Mouse (Mus musculus) stomach, embryonic 15.5 days (tissue): Measurements from ENCODE around the gene Gtf2i. TPM values are rescaled to one million over a fixed set of nuclear protein-coding genes. Genes with fewer than 3 reads are reported as not detected.

Experiments
- ATAC-seq: fragments of 200-750 bp; cut with Nextera tagmentation; 2 replicates; pipeline ENCODE4 v1.8.0; 2017; ENCODE audit warnings: low read depth, moderate number of reproducible peaks, moderate TSS enrichment; ENCODE audit not compliant: insufficient read depth, low FRiP score
- H3K27ac ChIP-seq: fragments of 300-500 bp; sonication (generic); 2 replicates; pipeline ENCODE4 v1.5.1; 2015; ENCODE audit warnings: mild to moderate bottlenecking, inconsistent platforms
- H3K27me3 ChIP-seq: fragments of 300-500 bp; sonication (generic); replicated peaks from 2 replicates; pipeline ENCODE4 v1.6.1; 2015; ENCODE audit warnings: inconsistent platforms
- H3K36me3 ChIP-seq: fragments of 300-500 bp; sonication (generic); 2 replicates; pipeline ENCODE4 v1.6.1; 2015; ENCODE audit warnings: inconsistent platforms
- H3K4me1 ChIP-seq: fragments of 300-500 bp; sonication (generic); 2 replicates; pipeline ENCODE4 v1.6.1; 2015; ENCODE audit warnings: inconsistent platforms
- H3K4me2 ChIP-seq: fragments of 300-500 bp; sonication (generic); 2 replicates; pipeline ENCODE4 v1.6.1; 2015; ENCODE audit warnings: mild to moderate bottlenecking, inconsistent platforms
- H3K4me3 ChIP-seq: fragments of 300-500 bp; sonication (generic); replicated peaks from 2 replicates; pipeline ENCODE4 v1.5.1; 2015; ENCODE audit warnings: inconsistent platforms
- H3K9ac ChIP-seq: fragments of 300-500 bp; sonication (generic); 2 replicates; pipeline ENCODE4 v1.6.1; 2015; ENCODE audit warnings: inconsistent platforms
- H3K9me3 ChIP-seq: fragments of 300-500 bp; sonication (generic); 2 replicates; pipeline ENCODE4 v1.6.1; 2016; ENCODE audit warnings: inconsistent platforms
- WGBS: fragments of 180-500 bp; shearing (Covaris S2); methylation state at CpG from one replicate; pipeline ENCODE4 v1.1.7; 2015; 5-methylcytosine and 5-hydroxymethylcytosine counted together
- microRNA-seq: library from miRNA; unstranded; fragments of <30 nt; microRNA quantifications from one replicate; pipeline ENCODE4, GENCODE M21; 2016
- polyA plus RNA-seq: library from polyadenylated mRNA; unstranded; fragments of >200 nt; fragmentation: Nextera tagmentation; extraction: Ambion mirVana; gene quantifications from 2 replicates; pipeline ENCODE4 v1.2.1, GENCODE M21; 2015

Gene Gtf2i
- polyA plus RNA-seq, 1 experiment from 2014 or later: 163 TPM

GRCm38 (mm10) chr5:134221708-134222150 lies 92.8 kb downstream of the Gtf2i start:
- ATAC-seq: no peak

GRCm38 (mm10) chr5:134221278-134221677 lies 93.3 kb downstream of the Gtf2i start:
- WGBS: 32% methylated on average over 4 of the region's 4 CpGs
- H3K4me3 ChIP-seq: peak overlapping the region; percentile 29
- H3K9me3 ChIP-seq: no peaks in the 10 kb centered on the region
- H3K36me3 ChIP-seq: 0 out of 2 replicates have a peak, but pooled peaks cover 3% of the 10 kb centered on the region
- no peak overlapping the region for H3K27ac ChIP-seq
- ATAC-seq: no peak
- peaks cover 11% of the 10 kb centered on the region for H3K4me1 ChIP-seq
- 0 out of 2 replicates have a peak overlapping the region, but pooled peaks have one; percentile 4 for H3K9ac ChIP-seq
- H3K27me3 ChIP-seq: no peaks in the 10 kb centered on the region; the same call in 1 of the 2 replicates
- H3K4me2 ChIP-seq: peak overlapping the region; percentile 70

More at GRCm38 (mm10) chr5:134221708-134222150, 92.8 kb downstream of the Gtf2i start:
- 5% methylated on average over 36 of the region's 36 CpGs for WGBS
- Histone ChIP-seq H3K9ac (0 out of 2 replicates have a peak overlapping the region, but pooled peaks have one; percentile 4), H3K4me1 (peaks cover 15% of the 10 kb centered on the region), H3K4me3 (peak overlapping the region; percentile 29), H3K27ac (no peak overlapping the region), H3K27me3 (no peaks in the 10 kb centered on the region; the same call in 1 of the 2 replicates), H3K9me3 (no peaks in the 10 kb centered on the region), H3K4me2 (peak overlapping the region; percentile 70), H3K36me3 (no peaks in the 10 kb centered on the region)

GRCm38 (mm10) chr5:134217900-134218299 lies 96.7 kb downstream of the Gtf2i start:
- H3K9ac ChIP-seq: no peak overlapping the region
- peaks cover 11% of the 10 kb centered on the region for H3K4me1 ChIP-seq
- H3K4me2 ChIP-seq: no peak overlapping the region
- ATAC-seq: no peak
- 74% methylated on average over 7 of the region's 7 CpGs for WGBS
- H3K9me3 ChIP-seq: no peaks in the 10 kb centered on the region
- H3K27me3 ChIP-seq: no peaks in the 10 kb centered on the region
- no peak overlapping the region for H3K4me3 ChIP-seq
- H3K27ac ChIP-seq: no peak overlapping the region
- 0 out of 2 replicates have a peak, but pooled peaks cover 5% of the 10 kb centered on the region for H3K36me3 ChIP-seq

GRCm38 (mm10) chr5:134214021-134214806 lies 100.3 kb downstream of the Gtf2i start:
- Histone ChIP-seq H3K4me3 (no peak overlapping the region), H3K36me3 (0 out of 2 replicates have a peak, but pooled peaks cover 5% of the 10 kb centered on the region), H3K9ac (no peak overlapping the region), H3K4me2 (no peak overlapping the region), H3K27ac (no peak overlapping the region), H3K4me1 (peaks cover 9% of the 10 kb centered on the region; the same call in 1 of the 2 replicates), H3K27me3 (no peaks in the 10 kb centered on the region), H3K9me3 (no peaks in the 10 kb centered on the region)
- WGBS: 48% methylated on average over 12 of the region's 12 CpGs
- ATAC-seq: no peak

- Histone ChIP-seq H3K27ac (no peak overlapping the region), H3K9ac (no peak overlapping the region), H3K27me3 (no peaks in the 10 kb centered on the region), H3K9me3 (no peaks in the 10 kb centered on the region), H3K4me3 (no peak overlapping the region), H3K4me2 (no peak overlapping the region), H3K4me1 (peaks cover 9% of the 10 kb centered on the region; the same call in 1 of the 2 replicates), H3K36me3 (no peaks in the 10 kb centered on the region)
- peak; percentile 63 for ATAC-seq
- 11% methylated on average over 11 of the region's 11 CpGs for WGBS
These were observed 104.5 kb downstream of the Gtf2i start for GRCm38 (mm10) chr5:134209931-134210554.

GRCm38 (mm10) chr5:134206721-134207120 lies 107.8 kb downstream of the Gtf2i start:
- Histone ChIP-seq H3K36me3 (peaks cover 5% of the 10 kb centered on the region), H3K9ac (no peak overlapping the region), H3K4me1 (peaks cover 9% of the 10 kb centered on the region; the same call in 1 of the 2 replicates), H3K4me3 (no peak overlapping the region), H3K27ac (no peak overlapping the region), H3K4me2 (no peak overlapping the region), H3K9me3 (no peaks in the 10 kb centered on the region), H3K27me3 (no peaks in the 10 kb centered on the region)
- WGBS: 74% methylated on average over 10 of the region's 10 CpGs
- ATAC-seq: no peak

GRCm38 (mm10) chr5:134193664-134194063 lies 120.9 kb downstream of the Gtf2i start:
- H3K9ac ChIP-seq: no peak overlapping the region
- H3K4me3 ChIP-seq: no peak overlapping the region
- H3K4me2 ChIP-seq: no peak overlapping the region
- no peaks in the 10 kb centered on the region for H3K9me3 ChIP-seq
- peaks cover 7% of the 10 kb centered on the region; the same call in 1 of the 2 replicates for H3K36me3 ChIP-seq
- no peak overlapping the region for H3K27ac ChIP-seq
- WGBS: 86% methylated on average over 8 of the region's 8 CpGs
- no peaks in the 10 kb centered on the region for H3K27me3 ChIP-seq
- no peak for ATAC-seq
- H3K4me1 ChIP-seq: no peaks in the 10 kb centered on the region

- Histone ChIP-seq H3K9ac (no peak overlapping the region), H3K27ac (no peak overlapping the region), H3K9me3 (no peaks in the 10 kb centered on the region), H3K4me3 (no peak overlapping the region), H3K36me3 (no peaks in the 10 kb centered on the region), H3K4me2 (no peak overlapping the region), H3K27me3 (no peaks in the 10 kb centered on the region), H3K4me1 (peaks cover 3% of the 10 kb centered on the region)
- no peak for ATAC-seq
- WGBS: 77% methylated on average over 7 of the region's 7 CpGs
These were observed 126.0 kb downstream of the Gtf2i start for GRCm38 (mm10) chr5:134188571-134188970.

Small RNAs within 50 kb of the gene (microRNA-seq; reads per million reads assigned to microRNA genes)
- gene Mir3965: not detected

Other genes with a start within 250 kb of the Gtf2i start
- gene Castor2, start 215.0 kb downstream of the Gtf2i start, polyA plus RNA-seq: 4.5 and 5.1 TPM in 2 replicates
- gene Rcc1l, start 138.0 kb downstream of the Gtf2i start, polyA plus RNA-seq: 27.3 and 30.8 TPM in 2 replicates
- 7.7 and 8.2 TPM in 2 replicates for gene Gtf2ird2, start 130.7 kb downstream of the Gtf2i start, polyA plus RNA-seq
- 7.1 and 7.9 TPM in 2 replicates for gene Ncf1, start 85.1 kb downstream of the Gtf2i start, polyA plus RNA-seq
- 83.6 and 90.8 TPM in 2 replicates for gene Gtf2ird1, start 142.0 kb upstream of the Gtf2i start, polyA plus RNA-seq
- 2.9 and 3.5 TPM in 2 replicates for gene Clip2, start 237.7 kb upstream of the Gtf2i start, polyA plus RNA-seq
- 0.09 and 0.10 TPM in 2 replicates for gene Syna, start 245.4 kb upstream of the Gtf2i start, polyA plus RNA-seq